Mouse (Mus musculus): ENCODE data around the gene Actrt2. TPM values are rescaled to one million over a fixed set of nuclear protein-coding genes. Genes with fewer than 3 reads are reported as not detected.
A peak's percentile ranks its signal among the peaks of the same experiment; 100 is the strongest.

Gene Actrt2
- polyA plus RNA-seq, 1 experiment from 2014 or later, result not detected

DNA sequence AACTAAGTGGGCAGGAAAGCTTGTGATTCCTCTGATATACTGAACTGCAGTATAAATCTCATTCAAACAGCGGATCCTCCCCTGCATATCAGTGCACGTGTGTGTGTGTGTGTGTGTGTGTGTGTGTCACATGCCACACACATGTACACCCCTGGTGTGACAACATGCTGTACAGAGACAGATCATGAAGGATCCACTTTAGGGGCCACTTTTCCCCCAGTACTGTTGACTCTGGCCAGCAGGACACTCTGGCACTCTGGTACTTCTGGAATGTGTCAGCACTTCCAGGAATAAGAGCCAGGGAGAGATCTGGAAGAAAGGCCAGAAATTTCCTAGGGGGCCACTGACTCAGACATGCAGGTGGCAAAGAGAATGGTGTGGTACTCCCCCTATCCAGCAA lies 41.4 kb downstream of the Actrt2 start:
- no peak overlapping the region for H3K9ac ChIP-seq (replicated peaks; ENCODE audit: low read depth)

GRCm38 (mm10) chr4:154625710-154626109 lies 42.0 kb downstream of the Actrt2 start:
- Histone ChIP-seq H3K36me3 (ENCODE audit: insufficient read depth, low read length) (no peaks in the 10 kb centered on the region), H3K4me3 (ENCODE audit: low read depth, low read length) (no peak overlapping the region), H3K27ac (ENCODE audit: low read length) (no peak overlapping the region), H3K4me1 (ENCODE audit: insufficient read depth, low read depth, low read length) (peaks cover 11% of the 10 kb centered on the region; the same call in 1 of the 2 replicates), H3K4me2 (replicated peaks; ENCODE audit: low read depth, low read length) (no peak overlapping the region), H3K27me3 (replicated peaks; ENCODE audit: insufficient read depth, low read length) (no peaks in the 10 kb centered on the region), H3K9me3 (ENCODE audit: low read length) (no peaks in the 10 kb centered on the region), H3K9ac (replicated peaks; ENCODE audit: low read depth) (no peak overlapping the region)
- TF ChIP-seq EP300 (IDR thresholded peaks at IDR 0.05) (no peak), CTCF (IDR thresholded peaks at IDR 0.05) (no peak)
- ATAC-seq (no peak), DNase-seq (ENCODE audit: low spot score) (no peak)
- 34% methylated on average over 14 of the region's 14 CpGs for WGBS

More for the DNA sequence above, 41.4 kb downstream of the Actrt2 start:
- H3K4me2 ChIP-seq (replicated peaks; ENCODE audit: low read depth, low read length), result no peak overlapping the region
- no peaks in the 10 kb centered on the region for H3K36me3 ChIP-seq (ENCODE audit: insufficient read depth, low read length)
- DNase-seq (ENCODE audit: low spot score) (peak; percentile 42), ATAC-seq (peak; percentile 40)
- H3K4me3 ChIP-seq (ENCODE audit: low read depth, low read length), result no peak overlapping the region
- 71% methylated on average over 2 of the region's 2 CpGs for WGBS
- no peaks in the 10 kb centered on the region for H3K27me3 ChIP-seq (replicated peaks; ENCODE audit: insufficient read depth, low read length)
- peak; percentile 62; the same call in 1 of the 2 replicates for TF ChIP-seq EP300 (IDR thresholded peaks at IDR 0.05)
- TF ChIP-seq CTCF (IDR thresholded peaks at IDR 0.05), result no peak
- H3K4me1 ChIP-seq (ENCODE audit: insufficient read depth, low read depth, low read length), result peaks cover 11% of the 10 kb centered on the region; the same call in 1 of the 2 replicates
- H3K27ac ChIP-seq (ENCODE audit: low read length), result no peak overlapping the region
- no peaks in the 10 kb centered on the region for H3K9me3 ChIP-seq (ENCODE audit: low read length)

GRCm38 (mm10) chr4:154623241-154623640 lies 44.4 kb downstream of the Actrt2 start:
- DNase-seq (ENCODE audit: low spot score), result no peak
- Histone ChIP-seq H3K9ac (replicated peaks; ENCODE audit: low read depth) (no peak overlapping the region), H3K9me3 (ENCODE audit: low read length) (no peaks in the 10 kb centered on the region), H3K4me2 (replicated peaks; ENCODE audit: low read depth, low read length) (no peak overlapping the region), H3K27me3 (replicated peaks; ENCODE audit: insufficient read depth, low read length) (no peaks in the 10 kb centered on the region), H3K27ac (ENCODE audit: low read length) (no peak overlapping the region), H3K36me3 (ENCODE audit: insufficient read depth, low read length) (no peaks in the 10 kb centered on the region), H3K4me1 (ENCODE audit: insufficient read depth, low read depth, low read length) (peaks cover 7% of the 10 kb centered on the region; the same call in 1 of the 2 replicates), H3K4me3 (ENCODE audit: low read depth, low read length) (no peak overlapping the region)
- no peak for ATAC-seq
- 75% methylated on average over 3 of the region's 3 CpGs for WGBS
- TF ChIP-seq EP300 (IDR thresholded peaks at IDR 0.05) (no peak), CTCF (IDR thresholded peaks at IDR 0.05) (no peak)

DNA sequence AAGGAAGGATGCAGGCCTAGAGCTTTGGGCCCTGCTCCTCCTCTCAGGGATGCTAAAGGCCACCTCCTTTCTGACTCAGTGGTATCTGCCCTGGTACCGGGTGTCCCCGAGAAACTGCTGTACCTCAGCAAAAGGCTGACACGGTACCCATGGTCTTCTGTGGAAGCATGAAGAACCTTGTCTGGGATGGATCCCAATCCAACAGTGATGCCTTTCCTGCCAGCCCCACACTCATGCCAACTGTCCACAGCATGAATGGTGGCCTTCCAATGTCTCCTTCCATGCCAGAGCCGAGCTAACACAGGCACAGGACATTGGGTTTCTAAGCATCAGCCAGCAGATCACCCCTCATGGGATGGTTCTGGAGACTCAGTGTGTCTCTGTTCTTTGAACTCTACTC lies 45.1 kb downstream of the Actrt2 start:
- 93% methylated on average over 4 of the region's 4 CpGs for WGBS
- ATAC-seq, result no peak

More for the DNA sequence above, 45.1 kb downstream of the Actrt2 start:
- Histone ChIP-seq H3K4me1 (ENCODE audit: insufficient read depth, low read depth, low read length) (peaks cover 3% of the 10 kb centered on the region; the same call in 1 of the 2 replicates), H3K9me3 (ENCODE audit: low read length) (no peaks in the 10 kb centered on the region), H3K27ac (ENCODE audit: low read length) (no peak overlapping the region), H3K4me3 (ENCODE audit: low read depth, low read length) (no peak overlapping the region), H3K4me2 (replicated peaks; ENCODE audit: low read depth, low read length) (no peak overlapping the region), H3K27me3 (replicated peaks; ENCODE audit: insufficient read depth, low read length) (no peaks in the 10 kb centered on the region), H3K36me3 (ENCODE audit: insufficient read depth, low read length) (no peaks in the 10 kb centered on the region), H3K9ac (replicated peaks; ENCODE audit: low read depth) (no peak overlapping the region)
- DNase-seq (ENCODE audit: low spot score), result no peak
- TF ChIP-seq EP300 (IDR thresholded peaks at IDR 0.05) (no peak), CTCF (IDR thresholded peaks at IDR 0.05) (no peak)

Other genes starting within 250 kb of the Actrt2 start
- 15.2 and 19.2 TPM in 2 replicates for gene Prdm16, start 31.0 kb downstream of the Actrt2 start, polyA plus RNA-seq (2015; fragmentation: Nextera tagmentation; extraction: Ambion mirVana)
- gene Ttc34, start 169.6 kb upstream of the Actrt2 start, polyA plus RNA-seq (2015; fragmentation: Nextera tagmentation; extraction: Ambion mirVana), result 0.54 and 0.56 TPM in 2 replicates
- 0.06 and 0.07 TPM in 2 replicates for gene Mmel1, start 201.7 kb upstream of the Actrt2 start, polyA plus RNA-seq (2015; fragmentation: Nextera tagmentation; extraction: Ambion mirVana)
- 16.8 and 18.9 TPM in 2 replicates for gene Fam213b, start 231.3 kb upstream of the Actrt2 start, polyA plus RNA-seq (2015; fragmentation: Nextera tagmentation; extraction: Ambion mirVana)

Measured in lung, postnatal 0 days (tissue).